Mouse (Mus musculus) ZHBTc4 (cell line): Measurements from ENCODE around the gene Cfap74.

ENCODE experiments used
- DNase-seq: peaks from one replicate; pipeline ENCODE4 v3.0.0-alpha.2; 2011; ENCODE audit warnings: low read depth, low spot score

Gene Cfap74

DNA sequence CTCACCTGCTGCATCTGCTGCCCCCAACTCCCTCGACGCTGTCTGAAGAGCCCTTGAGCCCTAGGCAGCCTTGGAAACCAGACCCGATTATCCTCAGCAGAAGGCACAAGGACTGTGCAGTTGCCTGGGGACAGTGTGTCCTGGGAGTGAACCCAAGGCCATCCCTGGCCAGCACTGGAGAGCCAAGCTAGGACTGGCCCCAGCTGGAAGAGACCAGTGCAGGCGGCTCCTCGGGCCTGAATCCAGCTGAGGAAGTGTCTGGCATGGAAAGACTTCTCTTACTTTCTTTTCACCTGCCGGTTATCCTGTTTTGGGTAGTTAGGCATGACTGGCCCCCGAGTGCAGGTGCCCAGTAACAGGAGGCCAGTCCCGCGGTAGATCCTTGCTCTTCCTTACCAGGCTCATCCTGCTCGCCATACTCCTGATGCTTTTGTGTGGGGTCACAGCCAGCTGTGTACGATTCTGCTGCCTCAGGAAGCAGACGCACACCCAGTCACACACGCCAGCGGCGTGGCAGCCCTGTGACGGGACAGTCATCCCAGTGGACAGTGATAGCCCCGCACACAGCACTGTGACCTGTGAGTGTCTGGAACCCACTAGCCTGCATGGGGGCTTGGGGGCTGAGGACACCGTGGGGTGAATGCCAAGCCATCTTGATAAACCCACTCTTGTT, 60.7 kb downstream of the Cfap74 start:
- DNase-seq: no peak

DNA sequence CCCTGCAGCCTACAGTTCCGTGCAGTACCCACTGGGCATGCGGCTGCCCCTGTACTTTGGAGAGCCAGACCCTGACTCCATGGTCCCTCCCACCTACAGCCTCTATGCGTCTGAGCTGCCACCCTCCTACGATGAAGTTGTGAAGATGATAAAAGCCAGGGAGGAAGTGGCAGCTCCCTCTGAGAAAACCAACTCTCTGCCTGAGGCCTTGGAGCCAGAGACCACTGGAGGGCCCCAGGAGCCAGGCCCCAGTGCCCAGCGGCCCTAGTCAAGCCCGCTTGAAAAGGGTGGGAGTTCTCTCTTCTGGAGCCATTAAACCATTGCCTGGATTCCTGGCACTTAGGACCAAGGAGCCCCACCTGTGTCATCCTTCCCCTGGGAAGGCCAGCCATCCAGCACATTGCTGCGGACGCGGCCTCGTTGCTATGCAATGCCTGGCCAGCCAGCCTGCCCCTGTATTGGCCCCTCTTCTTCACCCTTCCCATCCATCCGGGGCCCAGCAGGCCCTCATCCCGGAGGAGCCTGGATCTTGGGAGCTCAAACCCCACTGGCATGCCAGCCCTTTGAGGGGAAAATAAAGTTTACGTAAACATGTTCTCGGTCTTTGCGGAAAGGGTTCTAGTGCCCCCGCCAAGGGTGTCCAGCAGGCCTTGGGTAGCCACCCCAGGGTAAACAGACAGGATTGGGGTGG, 61.4 kb downstream of the Cfap74 start:
- DNase-seq: no peak

DNA sequence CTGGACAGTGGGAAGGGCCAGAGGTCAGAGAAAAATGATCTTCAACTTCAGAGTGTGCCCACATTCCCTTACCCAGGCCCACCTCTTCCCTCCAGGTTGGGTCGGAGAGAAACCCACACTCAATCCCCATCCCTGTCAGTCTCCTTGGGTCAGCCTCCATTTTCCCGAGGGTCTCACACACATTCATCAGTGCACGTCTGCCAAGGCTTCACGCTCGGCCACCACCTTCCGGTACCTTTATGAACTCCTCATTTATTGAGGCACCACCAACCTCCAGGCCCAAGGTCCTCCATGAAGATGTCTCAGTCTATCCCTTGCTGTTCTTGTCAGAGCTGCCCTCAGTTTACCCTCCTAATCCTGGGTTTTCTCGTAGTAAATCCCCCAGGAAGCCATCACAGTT, 62.0 kb downstream of the Cfap74 start:
- no peak for DNase-seq

DNA sequence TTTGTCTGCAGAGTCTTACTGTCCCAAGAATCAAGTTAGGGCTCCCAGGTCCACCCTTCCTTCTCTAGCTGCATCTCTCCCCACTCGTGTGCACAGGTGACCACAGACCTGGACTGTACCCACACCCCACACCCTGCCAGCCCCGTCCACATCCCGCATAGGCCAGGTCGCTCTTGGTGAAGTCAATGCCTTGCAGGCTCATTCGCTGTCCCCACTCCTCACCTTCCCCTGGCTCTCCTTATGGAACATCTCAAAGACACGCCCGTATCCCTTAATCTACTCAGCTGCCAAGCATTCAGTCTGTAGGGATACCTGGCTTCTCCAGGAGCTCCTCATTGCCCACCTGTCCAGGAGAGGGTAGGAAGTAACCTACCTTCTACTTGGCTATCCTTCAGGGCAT, 62.4 kb downstream of the Cfap74 start:
- no peak for DNase-seq

DNA sequence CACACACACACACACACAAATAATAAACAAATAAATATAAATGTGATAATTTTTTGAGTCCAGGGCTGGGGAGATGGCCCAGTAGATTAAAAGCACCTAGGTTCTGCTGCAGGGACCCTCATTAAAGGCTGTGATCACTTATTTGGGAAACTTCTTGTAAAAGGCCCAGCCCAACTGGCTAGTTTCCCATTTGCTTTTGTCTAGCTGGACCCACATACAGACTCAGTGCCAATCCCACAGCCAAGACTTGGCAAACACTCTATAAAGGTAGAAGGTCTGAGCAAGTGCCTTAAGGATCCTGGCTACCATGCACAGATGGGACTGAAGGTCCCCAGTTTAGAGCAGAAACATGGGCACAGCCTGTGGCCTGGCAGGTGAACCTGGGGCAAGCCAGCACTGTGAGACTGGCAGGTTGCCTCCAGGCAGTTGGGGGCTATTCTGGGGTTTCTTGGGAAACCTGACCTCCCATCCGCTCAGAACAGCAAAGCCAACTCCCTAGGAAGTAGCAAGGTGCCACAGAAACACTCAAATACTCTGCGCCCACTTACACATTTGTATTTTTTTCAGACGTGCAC, 63.8 kb downstream of the Cfap74 start:
- DNase-seq: no peak

DNA sequence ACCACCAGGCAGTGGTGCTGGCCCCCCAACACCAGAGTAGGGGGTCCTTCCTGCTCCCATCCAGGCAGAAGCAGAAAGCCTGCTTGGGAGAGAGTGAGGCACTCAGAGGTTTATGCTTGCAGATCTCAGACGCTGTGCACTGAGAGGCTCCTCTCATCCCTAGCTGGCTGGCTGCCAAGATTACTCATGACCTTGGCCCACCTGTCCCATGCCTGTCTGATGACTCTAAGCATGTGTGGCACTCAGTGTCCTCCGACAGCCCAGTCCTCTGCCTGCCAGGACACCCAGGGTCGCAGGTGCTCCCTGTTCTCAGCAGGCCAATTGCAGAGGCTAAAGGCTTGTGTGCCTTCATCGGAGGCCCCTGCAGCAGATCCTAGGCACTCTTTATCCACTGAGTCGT, 64.3 kb downstream of the Cfap74 start:
- DNase-seq: peak; percentile 64

DNA sequence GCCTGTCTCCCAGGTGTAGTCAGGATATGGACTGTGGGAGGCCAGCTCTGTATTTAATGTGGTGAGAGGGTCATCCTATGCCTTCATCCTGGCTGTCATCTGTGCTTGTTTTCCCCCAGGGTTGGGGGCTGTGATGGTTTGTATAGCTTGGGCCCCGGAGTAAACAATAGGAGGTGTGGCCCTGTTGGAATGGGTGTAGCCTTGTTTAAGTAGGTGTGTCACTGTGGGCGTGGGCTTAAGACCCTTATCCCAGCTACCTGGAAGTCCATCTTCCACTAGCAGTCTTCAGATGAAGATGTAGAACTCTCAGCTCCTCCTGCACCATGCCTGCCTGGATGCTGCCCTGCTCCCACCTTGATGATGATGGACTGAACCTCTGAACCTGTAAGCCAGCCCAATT, 64.8 kb downstream of the Cfap74 start:
- peak; percentile 71 for DNase-seq

DNA sequence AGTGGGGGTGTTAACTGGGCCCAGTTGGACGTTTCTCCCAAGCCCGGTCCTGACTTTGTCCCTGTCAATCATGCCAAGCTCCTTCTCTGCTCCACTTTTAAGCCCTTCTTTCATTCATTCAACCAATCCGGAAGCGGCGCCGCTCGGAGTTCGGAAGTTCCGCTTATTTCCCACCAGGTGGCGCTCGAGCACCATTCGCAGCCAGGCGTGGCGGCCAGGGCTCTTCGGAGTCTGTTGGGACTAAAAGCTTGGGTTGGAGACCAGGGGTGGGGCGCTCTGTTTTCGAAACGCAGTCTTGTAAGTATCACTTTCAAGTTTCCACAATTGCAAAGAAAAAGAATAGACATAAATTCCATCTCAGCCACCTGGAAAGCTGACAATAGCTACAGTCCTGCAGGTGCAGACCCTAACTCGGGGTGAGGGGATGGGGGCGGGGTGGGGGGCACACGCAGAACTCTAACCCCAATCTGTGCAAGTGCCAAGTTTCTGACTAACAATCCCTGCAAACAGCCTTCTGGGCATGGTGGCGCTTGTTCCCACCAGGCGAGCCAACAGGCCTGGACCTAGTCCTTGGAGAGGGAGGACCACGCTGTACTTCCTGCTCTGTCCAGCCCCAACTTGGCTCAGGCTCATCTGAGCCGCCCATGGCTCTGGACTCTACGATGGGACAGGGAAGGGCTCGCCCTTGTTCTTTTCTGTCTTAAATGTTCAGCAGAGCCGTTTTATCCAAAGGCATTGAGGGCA, 72.6 kb downstream of the Cfap74 start:
- DNase-seq: peak; percentile 91

DNA sequence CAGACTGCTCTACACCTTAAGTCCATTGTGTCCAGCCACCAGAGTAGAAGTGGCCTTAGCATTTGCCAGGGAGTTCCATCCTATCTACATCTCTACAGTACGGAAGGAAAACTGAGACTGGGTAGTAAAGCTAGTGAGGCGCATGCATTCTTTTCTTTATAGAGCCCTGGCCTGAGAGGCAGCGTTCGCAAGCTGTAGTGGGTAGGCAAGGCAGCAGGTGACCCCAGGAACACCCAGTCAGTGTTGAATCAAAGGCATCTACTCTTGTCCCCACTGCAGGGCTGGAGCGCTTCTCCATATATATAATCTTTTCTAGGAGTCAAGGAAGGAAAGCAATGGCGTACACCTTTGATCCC, 73.1 kb downstream of the Cfap74 start:
- no peak for DNase-seq

DNA sequence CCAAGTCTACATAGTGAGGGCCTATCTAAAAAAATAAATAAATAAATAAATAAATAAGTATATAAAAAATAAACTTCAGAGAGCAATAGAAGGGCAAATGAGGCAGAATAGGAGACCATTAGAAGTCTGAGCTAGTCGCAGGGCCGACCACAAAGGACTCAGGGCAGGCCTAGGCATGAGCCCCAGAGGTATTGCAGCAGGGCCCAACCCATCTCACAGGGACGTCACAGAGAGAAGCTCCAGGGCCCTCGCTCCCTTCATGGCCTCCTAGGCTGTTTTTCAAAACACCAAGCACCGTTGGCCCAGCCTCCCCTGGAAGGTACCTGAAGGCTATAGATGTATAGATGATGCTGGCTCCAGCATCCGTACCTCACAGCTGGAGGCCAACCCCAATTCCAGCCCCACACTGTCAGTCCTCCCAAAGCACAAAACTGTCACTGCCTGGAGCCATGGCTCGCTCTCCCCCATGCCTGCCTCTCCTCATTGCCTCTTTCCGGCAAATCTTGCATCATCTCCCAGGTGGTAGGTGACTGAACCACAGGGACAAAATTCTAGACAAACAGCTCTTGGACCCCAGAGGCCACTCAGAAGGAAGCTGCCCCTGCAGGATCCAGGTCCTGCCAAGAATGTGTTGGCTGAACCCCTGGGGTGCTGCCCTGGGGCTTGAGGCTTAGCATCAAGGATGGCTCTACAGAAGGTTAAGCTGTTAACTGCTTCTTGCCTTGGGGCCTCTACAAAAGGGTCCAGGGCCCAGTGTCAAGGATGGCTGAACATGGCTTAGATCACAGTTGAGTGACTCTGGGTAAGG, 73.9 kb downstream of the Cfap74 start:
- no peak for DNase-seq

DNA sequence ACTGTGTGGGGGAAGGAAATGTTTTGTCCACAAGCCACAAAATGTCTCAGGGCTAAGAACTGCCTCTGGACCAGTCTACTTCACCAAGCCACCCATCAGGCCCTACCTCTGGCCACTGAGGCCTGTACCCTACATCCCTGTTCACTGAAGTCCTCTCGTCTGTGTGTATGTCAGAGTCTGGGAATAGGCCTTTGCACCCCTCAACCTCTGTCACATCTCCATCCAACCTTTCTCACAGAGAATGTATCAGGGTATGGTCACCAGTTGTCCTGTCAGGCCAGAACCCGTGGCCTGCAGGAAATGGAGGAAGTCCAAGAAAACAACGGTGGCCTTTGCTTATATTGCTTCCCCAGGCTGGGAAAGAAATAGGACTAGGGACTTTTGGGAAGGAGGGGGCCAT, 76.5 kb downstream of the Cfap74 start:
- no peak for DNase-seq

DNA sequence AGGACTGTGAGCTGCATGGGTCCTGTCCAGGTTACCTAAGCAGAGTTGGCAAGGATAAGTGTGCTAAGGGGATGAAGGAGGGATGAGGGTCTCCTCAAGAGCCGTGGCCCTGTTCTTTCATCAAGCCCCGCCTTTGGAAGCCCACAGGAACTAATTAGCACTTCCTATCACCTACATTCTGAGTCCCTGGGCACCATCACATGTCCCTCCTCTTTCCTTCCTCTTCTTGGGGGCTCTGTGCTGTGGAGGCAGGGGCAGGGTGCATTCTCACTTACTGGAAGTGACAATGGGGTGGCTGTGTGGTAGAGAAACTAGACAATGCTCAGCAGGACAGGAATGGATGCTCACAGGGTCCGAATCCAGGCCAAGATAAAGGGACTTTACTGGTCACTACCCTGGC, 78.8 kb downstream of the Cfap74 start:
- DNase-seq: no peak

DNA sequence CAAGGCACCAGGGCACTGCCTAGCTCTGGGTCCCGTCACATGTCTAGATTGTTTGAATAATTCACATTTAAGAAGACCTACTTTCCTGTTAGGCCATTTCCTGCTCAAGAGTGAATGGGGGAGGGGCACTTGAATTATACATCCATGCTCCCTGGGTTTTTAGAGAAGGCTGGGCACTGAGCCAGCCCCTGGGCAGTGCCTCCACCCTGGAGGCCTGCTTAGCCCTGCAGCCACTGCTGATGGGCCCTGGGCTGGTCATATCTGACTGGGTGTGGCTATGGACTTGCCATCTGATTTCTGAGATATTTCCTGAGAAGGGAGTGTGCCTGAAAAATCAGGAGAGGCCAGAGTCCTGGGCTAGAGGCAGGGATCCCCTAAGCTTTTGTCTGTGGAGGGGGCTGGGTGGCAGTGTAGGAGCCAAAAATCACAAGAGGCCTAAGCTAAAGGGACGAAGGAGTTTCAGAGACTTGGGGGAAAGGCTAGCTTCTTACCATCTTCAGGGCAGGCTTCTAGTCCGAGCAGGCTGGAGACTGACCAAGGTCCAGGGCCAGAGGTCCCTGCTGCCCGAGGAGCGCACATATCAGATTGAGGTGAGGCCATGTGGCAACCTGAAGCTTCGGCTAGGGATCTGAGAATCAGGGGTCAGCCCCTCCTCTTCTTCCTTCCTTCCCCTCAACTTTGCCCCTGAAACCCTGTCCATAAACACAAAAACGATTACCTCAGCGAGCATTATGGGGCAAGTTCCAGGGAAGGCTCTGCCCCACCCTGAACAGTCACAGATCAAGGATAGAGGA, 79.4 kb downstream of the Cfap74 start:
- DNase-seq: no peak

DNA sequence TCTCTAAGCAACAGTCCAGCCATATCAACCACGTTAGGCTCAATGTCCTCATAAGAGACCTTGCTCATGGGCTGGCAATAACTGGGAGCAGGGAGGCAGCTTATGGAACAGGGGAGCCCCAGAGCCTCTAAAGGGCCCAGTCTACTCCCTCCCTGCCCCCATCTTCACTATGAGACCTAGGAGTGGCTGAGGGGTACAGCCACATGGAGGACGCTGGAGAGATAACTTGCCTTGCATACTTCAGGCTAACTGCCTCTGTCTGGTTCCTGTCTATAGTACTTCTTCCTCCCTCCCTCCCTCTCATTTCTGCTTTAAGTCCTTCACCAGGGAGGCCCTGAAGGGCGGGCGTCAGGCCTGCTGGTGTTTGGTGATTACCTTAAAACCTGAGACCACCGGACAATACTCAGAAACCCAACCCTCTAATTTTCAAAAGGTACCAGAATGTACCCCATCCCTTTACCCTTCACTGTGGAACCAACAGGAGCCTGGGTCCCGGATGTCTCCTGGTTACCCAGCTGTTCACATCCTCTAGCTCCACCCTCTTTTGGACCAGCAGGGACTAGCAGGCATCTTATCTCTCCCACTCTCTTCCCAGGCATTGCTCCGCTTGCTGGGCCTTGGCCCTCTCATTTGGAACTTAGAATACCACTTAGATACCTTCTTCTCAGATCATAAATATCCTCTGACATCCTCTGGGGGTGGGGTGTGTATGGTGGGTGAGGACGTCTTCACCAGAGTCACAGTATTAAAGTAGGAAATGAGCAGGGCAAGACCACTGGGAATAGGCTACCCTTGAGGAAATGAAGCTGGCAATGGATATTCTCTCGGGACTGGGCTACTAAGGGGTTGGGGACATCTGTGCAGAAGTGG, 80.3 kb downstream of the Cfap74 start:
- DNase-seq: no peak

DNA sequence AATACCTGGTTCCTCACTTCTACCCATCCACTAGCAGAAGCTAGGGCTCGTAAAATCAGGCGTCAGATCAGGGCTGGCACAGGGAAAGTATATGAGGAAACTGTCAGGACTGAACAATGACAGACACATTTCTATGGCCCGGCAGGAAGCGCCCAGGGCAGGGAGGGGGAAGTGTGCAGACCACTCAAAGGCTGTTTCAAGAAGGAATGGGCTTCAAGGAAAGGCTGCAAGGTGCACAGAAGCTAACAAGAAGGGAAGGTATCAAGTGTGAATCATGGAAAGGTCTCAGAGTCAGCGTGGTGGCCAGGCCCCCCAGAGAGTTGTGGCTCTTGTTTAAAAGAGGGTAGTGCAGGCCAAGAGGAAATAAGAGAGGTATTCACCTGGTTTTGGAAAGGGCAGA, 81.5 kb downstream of the Cfap74 start:
- no peak for DNase-seq

DNA sequence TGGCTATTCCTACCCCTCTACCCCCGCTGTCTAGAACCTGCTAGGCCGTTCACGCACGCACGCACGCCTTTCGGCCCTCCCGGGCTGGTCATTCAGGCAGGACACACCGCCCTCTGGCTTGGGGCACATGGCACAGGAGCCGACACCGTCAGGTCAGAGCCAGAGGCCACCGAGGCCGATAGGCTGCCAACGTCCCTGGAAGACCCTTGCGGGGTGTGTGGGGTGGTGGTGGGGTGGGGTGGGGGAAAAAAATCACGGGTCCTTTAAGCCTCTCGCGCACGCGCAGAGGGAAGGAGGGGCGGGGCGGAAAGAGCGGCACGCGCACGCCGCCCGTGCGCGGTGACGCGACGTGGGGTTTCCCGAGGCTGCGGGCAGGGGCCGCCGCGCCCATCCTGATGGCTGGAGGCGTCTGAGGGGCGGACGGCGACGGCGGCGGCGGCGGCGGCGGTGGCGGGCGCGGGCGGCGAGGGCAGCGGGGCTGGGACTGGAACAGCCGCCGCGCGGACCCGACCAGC, 82.1 kb downstream of the Cfap74 start, which contains the start of gene Gnb1:
Gene Gnb1 (plus strand): TSS at position 372 of the 515 bp plus-strand sequence.
- DNase-seq: peak; percentile 94

DNA sequence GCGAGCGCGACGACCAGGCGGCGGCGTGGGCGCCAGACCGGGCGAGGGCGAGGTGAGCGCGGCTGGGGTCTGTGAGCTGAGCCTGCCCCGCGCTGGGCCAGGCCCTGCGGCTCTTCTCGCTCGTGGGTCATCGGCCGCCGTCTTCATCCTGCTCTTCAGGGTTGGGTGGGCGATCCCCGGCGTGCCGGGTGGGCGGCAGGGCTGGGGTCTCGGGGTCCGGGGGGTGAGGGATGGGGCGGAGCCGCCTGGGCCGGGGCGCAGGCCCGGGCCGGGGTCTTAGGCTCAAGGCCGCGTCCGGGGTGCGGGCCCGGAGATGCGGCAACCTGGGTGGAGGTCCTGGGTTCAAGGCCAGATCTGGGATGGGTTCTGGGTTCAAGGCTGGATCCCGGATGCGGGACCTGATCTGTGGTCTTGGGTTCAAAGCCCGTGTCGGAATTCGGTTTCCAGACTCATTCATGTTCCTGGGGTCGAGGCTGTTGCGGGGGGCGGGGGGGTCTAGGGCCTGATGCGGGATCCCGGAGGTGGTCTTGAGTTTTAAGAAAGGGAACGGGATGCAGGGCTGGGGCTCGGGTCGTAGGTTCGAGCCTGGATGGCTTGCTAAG, 82.6 kb downstream of the Cfap74 start:
- peak; percentile 50 for DNase-seq

DNA sequence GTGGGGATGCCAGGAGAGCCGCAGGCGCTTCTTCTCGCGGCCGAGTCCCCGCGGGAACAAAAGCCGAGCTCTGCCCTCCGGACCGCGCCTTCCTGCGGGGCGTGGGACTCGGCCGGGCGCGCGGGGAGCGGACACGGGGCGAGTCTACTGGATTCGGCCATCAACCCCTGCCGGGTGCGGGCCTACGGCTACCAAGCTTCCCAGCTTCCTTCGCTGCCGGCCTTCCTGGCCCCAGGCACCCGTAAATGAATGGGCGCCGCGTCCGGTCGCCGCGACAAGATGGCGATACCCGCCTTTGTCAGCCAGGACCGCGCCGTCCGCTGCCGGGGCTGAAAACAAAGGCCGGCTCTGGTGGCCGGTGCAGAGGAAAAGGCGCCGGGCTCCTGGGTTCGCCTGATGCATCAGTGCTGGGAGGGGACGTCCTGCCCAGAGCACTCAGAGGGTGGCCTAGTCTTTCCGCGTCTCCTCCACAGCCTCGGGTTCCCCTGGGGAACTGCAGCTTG, 83.2 kb downstream of the Cfap74 start:
- peak; percentile 77 for DNase-seq

DNA sequence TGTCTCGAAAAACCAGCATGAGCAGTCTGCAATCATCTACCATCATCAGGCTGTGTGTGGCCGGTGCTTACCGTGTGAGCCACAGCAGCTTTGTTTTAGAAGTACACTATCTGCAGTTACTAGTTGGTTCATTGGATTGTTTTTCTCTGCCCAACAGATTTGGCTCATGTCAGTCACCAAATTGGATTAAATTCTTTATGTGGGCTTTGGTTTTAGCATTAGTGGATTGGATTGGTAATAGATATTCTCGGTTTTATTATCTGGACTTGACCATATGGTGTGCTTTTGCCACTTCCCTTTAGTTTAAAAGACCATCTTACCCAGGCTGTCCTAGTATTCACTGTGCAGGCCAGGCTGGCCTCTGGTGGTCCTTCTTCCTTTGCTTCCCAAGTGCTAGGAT, 85.9 kb downstream of the Cfap74 start:
- DNase-seq: no peak
